Mouse (Mus musculus) layer of hippocampus, adult 18-20 months (tissue): ENCODE measurements at regions not wholly inside any gene's neighbourhood (a gene's known extent, or its start where the extent isn't known, plus 50 kb on each side); places are given as distances from the start of the nearest gene placed in this dataset.
A peak's percentile ranks its signal among the peaks of the same experiment; 100 is the strongest.
"Not testable (repeated sequence)": the region's sequence is repeated elsewhere in the genome, so short reads cannot be mapped to it uniquely, and the experiment has no call there.

Experiments used
- DNase-seq, 2 experiments: peaks; one replicate each; pipeline ENCODE4 v3.0.0; 2022; ENCODE audit warnings: low spot score in 2 of 2

DNA sequence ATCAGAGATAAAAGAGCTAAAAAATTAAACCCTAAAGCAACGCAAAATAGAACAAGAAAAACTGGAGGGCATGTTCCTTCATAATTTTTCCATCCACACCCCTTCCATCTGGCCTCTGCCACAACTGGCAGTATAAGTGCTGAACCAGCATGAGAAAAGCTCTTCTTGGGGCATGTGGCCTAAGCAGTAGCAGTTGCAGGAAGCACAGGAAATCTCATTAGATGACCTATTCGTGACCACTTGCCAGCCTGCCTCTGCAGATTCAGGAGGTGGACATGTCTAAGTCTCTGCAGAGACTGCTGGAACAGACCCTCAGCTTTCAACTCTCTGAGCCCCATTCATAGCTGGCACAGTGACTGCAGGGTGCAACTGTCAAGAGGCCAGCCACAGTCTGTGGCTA lies 116.5 kb upstream of the Teddm2 start:
- no peak for DNase-seq

DNA sequence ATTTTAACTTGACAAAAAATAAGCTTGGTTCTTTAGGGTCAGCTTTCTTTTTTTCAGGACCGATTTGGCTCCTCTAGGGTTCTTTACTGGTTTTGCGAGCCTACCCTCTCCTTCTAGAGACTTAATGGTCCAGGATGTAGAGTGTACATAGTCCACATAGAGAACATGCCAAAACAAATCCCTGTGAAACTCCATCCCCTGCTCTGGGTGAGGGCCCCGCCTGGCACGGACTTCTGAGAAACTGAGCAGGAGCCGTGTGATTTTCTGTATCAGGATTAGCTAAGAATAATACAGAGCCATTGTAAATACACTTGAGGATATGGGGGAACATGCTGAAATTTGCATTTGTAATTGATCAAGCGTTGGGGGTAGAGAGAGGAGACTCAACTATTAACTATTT lies 118.2 kb upstream of the Teddm2 start:
- DNase-seq: no peak

DNA sequence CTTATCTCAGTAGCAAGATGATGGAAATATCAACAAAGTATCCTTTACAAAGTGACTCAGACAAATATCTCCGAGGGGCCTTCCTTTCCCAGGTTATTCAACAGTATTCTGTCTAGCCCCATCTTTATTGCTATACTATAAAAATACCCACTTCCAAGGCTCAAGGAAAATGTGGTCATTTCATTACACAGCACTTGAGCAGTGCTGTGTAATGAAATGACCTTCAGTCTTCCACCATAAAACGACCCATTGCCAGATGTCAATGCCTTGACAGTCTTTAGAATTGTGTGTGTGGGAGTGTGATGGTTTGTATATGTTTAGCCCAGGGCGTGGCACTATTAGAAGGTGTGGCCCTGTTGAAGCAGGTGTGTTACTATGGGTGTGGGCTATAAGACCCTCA lies 124.3 kb upstream of the Teddm2 start:
- DNase-seq: no peak

DNA sequence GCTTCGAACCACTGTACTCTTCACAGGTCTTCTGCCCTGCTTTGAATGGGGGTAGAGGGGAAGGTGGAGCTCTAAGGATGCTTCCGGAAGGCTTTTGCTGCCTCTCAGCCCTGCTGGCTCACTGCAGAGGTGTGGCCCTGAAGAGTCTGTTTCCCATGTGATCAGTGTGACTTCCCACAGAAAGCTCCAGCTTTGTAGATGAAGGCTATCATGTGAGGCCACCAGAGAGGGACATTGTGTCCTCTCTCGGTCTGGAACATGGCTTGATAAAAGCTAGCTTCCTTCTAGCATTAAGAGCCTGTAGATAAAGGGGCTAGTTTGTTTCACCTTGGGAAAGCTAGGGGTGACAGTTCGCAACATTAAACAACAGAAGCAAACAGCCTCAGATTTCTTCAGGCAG lies 127.3 kb upstream of the Teddm2 start:
- DNase-seq: no peak

DNA sequence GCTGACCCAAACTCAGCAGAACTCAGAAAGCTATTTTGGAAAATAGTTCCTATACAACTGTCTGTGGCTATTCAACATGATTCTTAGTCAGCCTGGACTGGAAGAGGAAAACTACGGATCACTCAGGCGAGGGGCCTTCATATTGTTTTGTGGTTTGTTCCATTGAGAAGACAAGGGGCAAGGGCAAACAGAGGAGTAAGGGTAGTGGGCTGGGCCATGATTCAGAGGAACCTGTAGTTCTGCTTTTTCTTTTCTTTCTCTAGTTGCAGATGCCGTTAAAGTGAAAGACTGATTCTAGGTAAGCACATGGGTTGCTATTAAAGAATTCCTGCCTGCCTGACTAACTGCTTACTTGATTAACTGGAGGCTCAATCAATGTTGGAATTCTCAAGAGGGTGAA lies 129.8 kb upstream of the Teddm2 start:
- no peak for DNase-seq

DNA sequence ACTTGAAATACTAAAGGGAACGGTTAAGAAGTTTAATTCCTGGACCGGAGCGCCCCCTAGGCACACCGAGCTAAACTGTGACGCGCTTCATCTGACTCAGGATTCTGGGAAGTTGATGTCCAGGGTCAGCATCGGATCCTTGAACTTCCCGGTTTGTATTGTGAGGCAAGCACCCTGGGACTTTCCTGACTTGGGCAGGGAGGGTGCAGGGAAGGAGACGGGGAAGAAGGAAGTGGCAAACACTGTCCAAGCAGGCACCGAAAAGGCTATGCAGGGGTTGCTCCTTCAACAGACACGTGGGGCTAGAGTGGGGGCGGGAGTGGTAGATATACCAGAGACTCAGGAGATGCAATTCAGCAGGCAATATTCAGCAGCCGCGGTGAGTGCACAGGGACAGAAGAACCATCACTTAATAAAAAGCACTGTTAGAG lies 132.7 kb upstream of the Teddm2 start:
- DNase-seq: peak; percentile 35 to 90

DNA sequence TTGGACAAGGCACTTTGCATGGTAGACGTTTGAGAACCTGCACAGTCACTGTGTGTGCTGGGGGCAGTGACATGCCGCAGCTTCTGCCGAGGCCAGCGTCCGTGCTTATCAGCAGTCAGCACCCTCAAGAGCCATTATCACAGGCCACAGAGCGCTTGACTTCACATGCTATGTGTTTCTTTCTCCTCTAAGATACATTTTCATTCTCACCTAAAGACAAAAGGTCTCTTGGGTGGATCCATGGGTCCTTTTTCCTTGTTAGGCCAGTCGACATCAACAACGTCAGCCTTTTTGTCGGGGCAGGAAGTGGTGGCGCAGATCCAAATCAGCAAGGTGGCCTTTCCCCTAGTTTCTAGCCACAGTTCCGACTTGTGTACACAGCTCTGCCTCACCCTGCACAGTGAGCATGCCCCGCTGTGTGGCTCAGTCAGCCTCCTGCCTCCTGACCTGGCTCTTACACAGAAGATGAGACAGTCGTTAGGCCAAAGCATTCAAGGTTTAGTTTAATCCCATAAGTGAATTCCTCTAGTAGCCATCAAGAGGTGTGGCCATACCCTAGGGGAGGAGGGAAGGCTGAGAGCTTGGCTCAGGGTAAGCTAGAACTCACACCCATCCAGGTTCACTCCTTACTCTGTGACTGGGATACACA lies 134.1 kb upstream of the Teddm2 start:
- peak in 1 of 2 experiments; percentile 19 for DNase-seq

DNA sequence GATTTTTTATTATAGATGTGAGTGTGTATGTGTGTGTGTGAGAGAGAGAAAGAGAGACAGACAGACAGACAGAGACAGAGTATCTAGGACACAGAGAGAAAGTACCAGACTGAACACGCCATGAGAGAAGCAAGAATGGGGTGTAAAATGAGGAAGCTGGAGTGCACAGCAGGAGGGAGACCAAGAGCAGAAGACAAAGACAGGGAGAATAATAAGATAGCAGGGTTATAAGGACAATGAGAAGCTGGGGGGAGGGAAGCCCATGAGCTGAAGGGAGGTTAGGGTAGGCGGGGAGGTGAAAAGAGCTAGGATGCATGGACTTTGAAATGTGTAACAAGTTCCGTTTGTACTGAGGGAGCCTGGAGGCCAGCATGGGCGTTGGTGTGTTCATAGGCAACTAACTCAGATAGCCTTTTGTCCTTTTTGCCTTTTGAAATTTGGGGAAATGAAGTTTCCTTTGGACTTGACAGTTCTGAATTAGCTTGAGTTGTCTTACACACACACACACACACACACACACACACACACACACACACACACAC lies 136.8 kb upstream of the Teddm2 start:
- DNase-seq: no peak

DNA sequence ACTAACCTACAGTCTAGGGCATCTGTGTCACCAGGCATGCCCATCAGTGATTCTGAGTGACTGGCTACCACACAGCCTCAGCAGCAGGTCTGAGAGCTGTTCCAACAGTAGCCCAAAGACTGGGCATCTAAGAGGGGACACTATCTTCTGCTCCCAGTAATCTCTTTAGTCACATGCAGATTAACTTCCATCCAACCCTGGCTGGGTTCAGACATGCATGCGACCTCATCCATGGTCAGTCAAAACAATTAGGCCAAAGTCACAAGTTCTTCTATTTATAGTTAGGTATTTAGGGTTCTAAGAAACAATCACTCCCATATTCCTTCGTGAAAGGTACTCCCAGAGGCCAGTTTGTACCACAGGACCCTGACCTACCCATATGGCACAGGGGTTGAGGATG lies 138.2 kb upstream of the Teddm2 start:
- no peak for DNase-seq

DNA sequence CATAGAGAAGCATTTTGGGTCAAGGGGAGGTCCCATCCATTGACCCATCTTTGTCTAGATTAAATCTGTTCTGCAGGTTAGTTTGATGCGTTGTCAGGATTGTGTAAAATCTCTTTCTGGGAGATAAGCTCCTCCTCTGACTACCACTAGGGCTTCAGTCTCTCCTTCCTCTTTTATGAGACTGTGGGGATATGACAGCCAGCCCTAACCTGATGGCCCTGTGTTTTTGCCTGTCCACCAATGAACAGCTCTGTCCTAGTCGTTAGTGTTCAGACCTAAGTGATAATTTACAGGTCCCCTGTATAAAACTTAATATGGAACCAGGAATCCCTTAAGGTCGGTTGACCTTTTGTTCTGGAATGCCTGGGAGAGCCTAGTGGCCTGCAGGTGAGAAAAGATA lies 140.9 kb upstream of the Teddm2 start:
- DNase-seq: no peak

DNA sequence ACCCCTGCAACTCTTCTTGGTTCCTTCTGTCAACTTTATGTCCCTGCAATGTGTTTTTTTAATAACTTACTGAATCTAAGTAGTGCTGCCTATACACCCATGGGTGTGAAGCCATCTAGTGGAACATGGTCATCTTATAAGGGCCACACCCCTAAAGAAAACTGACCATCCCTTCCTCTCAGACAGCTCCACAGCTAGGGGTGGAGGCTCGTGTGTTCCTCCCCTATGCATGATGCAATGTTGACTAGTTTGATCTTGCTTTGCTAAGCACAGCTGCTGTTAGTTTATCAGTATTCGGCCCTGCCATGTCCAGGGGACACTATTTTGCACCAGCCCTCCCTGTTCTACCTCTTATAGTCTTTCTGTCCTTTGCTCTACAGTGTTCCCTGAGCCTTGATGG lies 142.9 kb upstream of the Teddm2 start:
- DNase-seq: no peak

DNA sequence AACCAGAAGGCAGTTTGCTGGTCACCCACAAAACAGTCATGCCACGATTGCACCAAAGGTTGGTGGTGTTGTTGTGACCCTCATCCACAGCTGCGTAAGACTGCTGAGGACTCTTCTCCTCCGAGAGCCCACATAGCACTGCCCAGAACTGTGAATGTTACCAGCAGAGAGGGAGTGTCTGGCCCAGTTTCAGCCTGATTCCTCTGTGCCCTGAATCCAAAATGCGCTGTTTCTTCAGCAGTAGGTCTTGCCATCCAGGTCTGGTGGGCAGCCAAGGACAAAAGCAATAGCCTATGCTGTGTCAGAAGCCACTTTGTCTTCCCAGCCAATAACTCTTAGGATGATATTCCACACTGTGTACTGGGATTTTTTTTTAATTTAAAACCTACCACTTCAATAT lies 144.7 kb upstream of the Teddm2 start:
- DNase-seq: peak in 1 of 2 experiments; percentile 44

DNA sequence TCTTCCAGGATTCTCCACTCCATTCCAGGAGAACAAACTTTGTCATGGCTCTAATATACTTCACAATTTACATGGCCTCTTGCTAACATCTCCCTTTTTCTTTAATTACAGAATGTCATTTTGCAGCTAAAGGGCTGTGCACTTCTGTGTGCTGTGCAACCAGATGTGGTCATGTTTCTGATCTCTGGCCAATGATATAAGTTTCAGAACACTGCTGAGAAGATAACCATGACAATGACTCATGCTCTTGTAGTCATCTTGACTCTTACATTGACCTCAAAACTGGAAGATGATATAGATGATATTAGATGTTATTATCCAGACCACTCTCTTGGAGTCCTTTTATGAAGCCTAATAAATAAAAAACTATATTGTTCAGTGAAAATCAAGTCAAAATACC lies 145.9 kb upstream of the Teddm2 start:
- no peak for DNase-seq

DNA sequence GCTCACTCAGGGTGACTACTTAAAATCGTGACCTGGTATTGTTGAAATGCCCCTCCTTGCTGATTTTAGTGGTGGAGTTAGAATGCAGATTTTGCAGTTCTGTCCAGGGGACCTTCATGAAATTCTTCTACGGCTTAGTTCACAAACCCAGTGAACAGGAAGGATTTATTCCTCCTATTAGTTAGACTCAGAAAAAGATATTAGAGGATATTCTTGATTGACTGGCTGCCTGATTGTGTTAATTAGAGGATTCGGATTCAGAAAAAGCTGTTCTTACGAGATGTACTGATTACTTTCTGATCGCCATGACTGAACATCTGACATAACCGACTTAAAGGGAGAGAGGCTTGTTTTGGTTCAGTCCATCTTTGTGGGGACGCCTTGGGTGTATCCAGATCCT lies 147.3 kb upstream of the Zfp648 start:
- no peak for DNase-seq

DNA sequence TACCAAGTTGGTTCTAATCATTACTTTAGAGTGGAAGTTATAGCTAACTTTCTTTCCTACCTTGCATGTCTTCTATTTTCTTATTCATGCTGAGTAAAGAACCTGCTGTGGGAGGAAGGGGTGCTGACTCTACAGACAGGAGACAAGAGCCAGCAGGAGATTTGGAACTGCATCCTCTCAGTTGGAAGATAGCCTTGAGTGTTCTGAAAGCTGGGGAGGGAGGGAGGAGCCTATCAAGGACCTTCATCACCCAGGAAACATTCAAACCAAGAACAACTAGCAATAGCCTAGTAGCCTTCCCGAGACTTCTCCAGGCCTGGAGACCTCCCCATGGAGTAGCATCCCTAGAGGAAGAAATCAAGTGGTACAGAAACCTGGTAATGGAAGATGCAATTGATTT lies 146.1 kb upstream of the Zfp648 start:
- no peak for DNase-seq

DNA sequence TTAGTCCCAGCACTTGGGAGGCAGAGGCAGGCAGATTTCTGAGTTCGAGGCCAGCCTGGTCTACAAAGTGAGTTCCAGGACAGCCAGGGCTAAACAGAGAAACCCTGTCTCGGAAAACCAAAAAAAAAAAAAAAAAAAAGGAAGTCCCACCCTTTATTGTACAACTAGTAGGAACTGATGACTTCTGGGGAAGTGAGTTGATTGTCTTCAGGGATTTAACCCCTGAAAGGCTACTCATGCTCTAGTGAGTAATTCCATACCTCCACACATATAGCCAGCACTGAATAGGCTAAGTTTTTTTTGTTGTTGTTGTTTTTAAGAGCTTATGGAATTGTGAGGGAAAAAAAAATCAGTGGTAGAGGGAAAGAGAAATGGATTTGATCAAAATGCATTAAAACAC lies 139.6 kb upstream of the Zfp648 start:
- DNase-seq: not testable (repeated sequence)

DNA sequence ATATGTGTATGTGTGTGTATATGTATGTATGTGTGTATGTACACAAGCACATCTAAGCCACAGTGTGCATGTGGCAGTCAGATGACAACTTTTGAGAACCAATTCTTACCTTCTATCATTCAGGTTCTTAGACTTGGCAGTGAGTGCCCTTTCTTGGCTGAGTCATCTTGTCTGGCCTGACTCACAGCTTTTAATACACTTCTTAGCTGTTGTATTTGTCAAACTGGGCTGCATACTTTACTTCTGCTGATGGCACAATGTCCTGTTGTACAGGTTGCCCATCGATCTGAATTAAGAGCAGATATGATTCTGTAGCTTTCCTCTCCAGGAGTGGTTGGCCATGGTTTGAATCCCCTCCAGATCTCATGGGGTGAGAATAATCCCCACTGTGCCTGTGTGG lies 139.1 kb upstream of the Zfp648 start:
- DNase-seq: no peak

DNA sequence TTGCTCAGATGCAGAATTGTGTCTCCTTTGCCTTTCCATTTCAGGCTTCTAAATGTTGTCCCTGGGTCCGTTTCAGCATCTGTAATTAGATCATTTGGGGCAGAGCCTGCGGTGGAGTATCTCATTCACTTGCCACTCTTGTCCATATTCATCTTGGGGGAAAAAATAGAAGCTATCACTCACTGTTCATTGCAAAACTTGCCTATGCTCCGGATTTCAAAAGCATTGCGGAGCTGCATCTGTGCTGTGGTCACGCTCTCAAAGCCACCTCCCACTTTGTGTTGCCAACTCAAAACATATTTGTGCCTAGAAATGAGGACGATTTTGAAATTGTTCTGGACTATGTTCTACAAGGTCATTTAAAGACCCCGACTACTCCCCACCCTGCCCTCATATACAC lies 138.3 kb upstream of the Zfp648 start:
- peak in 1 of 2 experiments; percentile 8 for DNase-seq

DNA sequence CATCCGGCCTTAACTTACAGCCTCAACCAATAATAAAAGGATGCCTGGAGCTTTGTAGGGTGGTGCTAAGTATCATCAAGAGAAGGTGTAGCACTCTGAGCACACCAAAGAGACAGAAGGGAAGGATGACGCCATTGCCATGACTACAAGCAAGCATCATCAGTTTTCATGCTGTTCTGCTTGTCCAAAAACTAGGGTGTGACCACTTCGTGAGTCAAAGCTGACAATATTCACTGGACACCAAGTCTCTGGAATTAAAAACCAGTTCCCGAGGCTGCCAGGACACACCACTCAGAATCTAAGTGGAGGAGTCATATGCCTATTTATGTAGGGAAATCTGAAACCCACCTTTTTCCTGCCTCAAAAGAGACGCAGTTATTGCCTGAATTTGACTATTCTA lies 136.4 kb upstream of the Zfp648 start:
- DNase-seq: no peak

DNA sequence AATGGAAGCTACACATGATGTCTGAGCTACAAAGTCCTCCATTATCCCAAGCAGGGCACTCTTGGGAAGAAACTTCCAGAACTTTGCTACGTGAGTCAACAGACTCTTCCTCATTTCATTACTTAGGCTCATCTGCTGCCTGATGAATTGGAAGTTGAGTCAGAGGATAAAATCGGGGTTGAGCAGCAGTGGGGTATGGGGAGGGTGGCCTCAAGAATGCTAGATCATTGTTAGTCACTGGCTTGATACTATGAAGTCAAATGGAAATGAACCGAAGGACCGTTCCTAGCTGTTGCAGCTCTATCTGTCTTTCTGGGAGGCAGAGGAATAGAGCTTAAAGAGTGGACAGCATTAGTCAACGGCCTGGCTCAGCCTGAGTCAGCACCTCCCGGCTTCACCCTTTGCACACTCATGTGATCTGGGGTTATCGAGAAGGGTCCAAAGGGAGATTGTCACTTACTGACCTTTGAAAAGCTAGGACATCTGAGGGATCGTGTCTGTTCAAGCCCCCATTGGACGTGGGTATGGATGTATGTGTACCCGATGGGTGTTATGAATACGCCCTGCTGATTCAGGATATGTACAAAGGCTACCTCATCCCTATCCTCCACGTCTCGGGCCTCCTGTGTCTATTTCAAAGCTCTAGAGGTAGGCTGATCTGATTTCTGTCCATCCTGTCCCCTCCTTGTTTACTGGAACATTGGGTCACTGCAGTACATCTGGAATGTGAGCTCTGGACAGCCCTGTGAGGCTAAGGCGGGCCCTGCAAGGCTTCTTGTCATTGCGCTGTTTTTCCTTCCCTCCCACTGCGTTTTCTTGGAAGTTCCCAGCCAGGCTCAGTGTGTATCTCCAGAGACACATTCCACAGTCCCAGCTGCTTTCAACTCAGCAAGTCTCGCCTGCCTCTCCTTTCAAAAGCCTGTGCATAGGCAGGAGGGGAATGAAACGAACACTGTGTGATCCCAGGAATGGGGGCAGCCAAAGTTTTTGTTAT lies 135.4 kb upstream of the Zfp648 start:
- peak in 1 of 2 experiments; percentile 13 for DNase-seq

DNA sequence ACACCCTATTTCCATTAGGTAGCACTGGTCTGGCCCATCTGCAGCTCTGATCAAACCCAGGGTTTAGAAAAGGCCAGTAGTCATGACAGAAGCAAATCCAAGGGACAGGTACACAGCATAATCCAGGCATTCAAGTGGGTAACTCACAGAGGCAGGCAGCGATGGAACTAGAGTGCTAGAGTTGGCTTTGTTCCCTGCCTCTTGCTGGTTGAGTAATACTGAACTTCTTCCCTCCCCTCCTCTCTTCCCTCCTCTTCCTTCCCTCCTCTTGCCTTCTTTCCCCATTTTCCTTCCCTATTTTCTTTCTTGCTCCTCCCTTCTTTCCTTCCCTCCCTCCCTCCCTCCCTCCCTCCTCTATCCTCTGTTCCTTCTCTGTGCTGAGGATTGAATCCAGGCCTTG lies 133.1 kb upstream of the Zfp648 start:
- no peak for DNase-seq

DNA sequence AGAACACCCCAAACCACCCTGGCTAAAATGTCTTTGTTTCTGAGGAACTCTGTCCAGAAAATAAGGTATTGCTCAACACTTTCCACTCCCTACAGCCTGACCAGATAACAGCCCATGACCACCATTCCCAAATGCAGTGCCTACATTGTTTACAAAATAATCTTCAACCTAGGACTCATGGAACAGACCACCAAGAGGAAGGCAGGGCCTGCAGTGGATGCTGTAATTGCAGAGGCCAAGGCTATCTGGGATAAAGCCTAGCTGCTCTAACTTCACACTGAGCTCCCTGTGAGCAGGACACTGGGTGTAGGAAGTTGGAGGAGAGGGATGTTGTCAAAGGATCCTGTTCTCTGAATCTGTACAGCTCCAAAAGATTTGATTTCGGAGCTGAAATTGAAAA lies 126.7 kb upstream of the Zfp648 start:
- DNase-seq: no peak
